Mouse (Mus musculus): ENCODE measurements around the gene Cd46.

GRCm38 (mm10) chr1:194993409-194993988, 98.5 kb downstream of the Cd46 start:
- TF ChIP-seq POLR2A (IDR thresholded peaks at IDR 0.05; ENCODE audit: borderline replicate concordance, insufficient read depth, low read length), result no peak
- TF ChIP-seq CTCF (IDR thresholded peaks at IDR 0.05; ENCODE audit: borderline replicate concordance, insufficient read depth, low read depth, low read length), result no peak

All from cerebellum, adult 2 months (tissue).